Mouse (Mus musculus): Measurements from ENCODE around the gene H2-Q10. TPM values are rescaled to one million over a fixed set of nuclear protein-coding genes. Genes with fewer than 3 reads are reported as not detected.
A peak's percentile ranks its signal among the peaks of the same experiment; 100 is the strongest.
"Not testable (repeated sequence)": the region's sequence is repeated elsewhere in the genome, so short reads cannot be mapped to it uniquely, and the experiment has no call there.

The H2-Q10 gene
- polyA plus RNA-seq, 1 experiment = 0.04 TPM

GRCm38 (mm10) chr17:35504628-35505481, 35.0 kb downstream of the H2-Q10 start:
- no peaks in the 10 kb centered on the region for H3K4me1 ChIP-seq (ENCODE audit: control insufficient read depth, insufficient read depth, low read length)
- TF ChIP-seq POLR2A (IDR thresholded peaks at IDR 0.05; ENCODE audit: extremely low read depth, insufficient read depth, low read length) = no peak
- no peak for TF ChIP-seq CTCF (IDR thresholded peaks at IDR 0.05; ENCODE audit: extremely low read depth, insufficient read depth, low read length)

GRCm38 (mm10) chr17:35505776-35506175, 35.9 kb downstream of the H2-Q10 start, which contains the start of gene Pou5f1:
TSS of gene Pou5f1 (plus strand) at chr17:35506018.
- no peak within 1 kb of the TSS for H3K27ac ChIP-seq (ENCODE audit: insufficient read depth, low read length)
- no peak within 1 kb of the TSS for H3K4me3 ChIP-seq (ENCODE audit: insufficient read depth, low read length)
- TF ChIP-seq POLR2A (IDR thresholded peaks at IDR 0.05; ENCODE audit: extremely low read depth, insufficient read depth, low read length) (no peak), CTCF (IDR thresholded peaks at IDR 0.05; ENCODE audit: extremely low read depth, insufficient read depth, low read length) (no peak)
- H3K4me1 ChIP-seq (ENCODE audit: control insufficient read depth, insufficient read depth, low read length) = no peaks in the 10 kb centered on the region

More at GRCm38 (mm10) chr17:35504628-35505481, 35.0 kb downstream of the H2-Q10 start:
- Histone ChIP-seq H3K4me3 (ENCODE audit: insufficient read depth, low read length) (no peak overlapping the region), H3K27ac (ENCODE audit: insufficient read depth, low read length) (no peak overlapping the region)

- no peaks in the 10 kb centered on the region for H3K4me1 ChIP-seq (ENCODE audit: control insufficient read depth, insufficient read depth, low read length)
- H3K27ac ChIP-seq (ENCODE audit: insufficient read depth, low read length) = no peak overlapping the region
- TF ChIP-seq CTCF (IDR thresholded peaks at IDR 0.05; ENCODE audit: extremely low read depth, insufficient read depth, low read length) = no peak
- TF ChIP-seq POLR2A (IDR thresholded peaks at IDR 0.05; ENCODE audit: extremely low read depth, insufficient read depth, low read length) = no peak
- H3K4me3 ChIP-seq (ENCODE audit: insufficient read depth, low read length) = no peak overlapping the region
Measured at GRCm38 (mm10) chr17:35506881-35507280, 37.0 kb downstream of the H2-Q10 start.

- H3K4me3 ChIP-seq (ENCODE audit: insufficient read depth, low read length) = no peak overlapping the region
- no peaks in the 10 kb centered on the region for H3K4me1 ChIP-seq (ENCODE audit: control insufficient read depth, insufficient read depth, low read length)
- no peak overlapping the region for H3K27ac ChIP-seq (ENCODE audit: insufficient read depth, low read length)
- no peak for TF ChIP-seq POLR2A (IDR thresholded peaks at IDR 0.05; ENCODE audit: extremely low read depth, insufficient read depth, low read length)
- TF ChIP-seq CTCF (IDR thresholded peaks at IDR 0.05; ENCODE audit: extremely low read depth, insufficient read depth, low read length) = no peak
Measured at GRCm38 (mm10) chr17:35507556-35508260, 37.8 kb downstream of the H2-Q10 start.

- not testable (repeated sequence) for H3K4me1 ChIP-seq (ENCODE audit: control insufficient read depth, insufficient read depth, low read length); H3K4me3 ChIP-seq (ENCODE audit: insufficient read depth, low read length); H3K27ac ChIP-seq (ENCODE audit: insufficient read depth, low read length)
Measured at GRCm38 (mm10) chr17:35508279-35508678, 38.4 kb downstream of the H2-Q10 start.

- no peak for TF ChIP-seq POLR2A (IDR thresholded peaks at IDR 0.05; ENCODE audit: extremely low read depth, insufficient read depth, low read length)
- no peak for TF ChIP-seq CTCF (IDR thresholded peaks at IDR 0.05; ENCODE audit: extremely low read depth, insufficient read depth, low read length)
- no peaks in the 10 kb centered on the region for H3K4me1 ChIP-seq (ENCODE audit: control insufficient read depth, insufficient read depth, low read length)
Measured at GRCm38 (mm10) chr17:35509284-35509683, 39.4 kb downstream of the H2-Q10 start.

GRCm38 (mm10) chr17:35512916-35513626, 43.2 kb downstream of the H2-Q10 start:
- Histone ChIP-seq H3K4me3 (ENCODE audit: insufficient read depth, low read length) (no peak overlapping the region), H3K27ac (ENCODE audit: insufficient read depth, low read length) (no peak overlapping the region), H3K4me1 (ENCODE audit: control insufficient read depth, insufficient read depth, low read length) (no peaks in the 10 kb centered on the region)
- TF ChIP-seq CTCF (IDR thresholded peaks at IDR 0.05; ENCODE audit: extremely low read depth, insufficient read depth, low read length) = peak; percentile 68
- no peak for TF ChIP-seq POLR2A (IDR thresholded peaks at IDR 0.05; ENCODE audit: extremely low read depth, insufficient read depth, low read length)

More at GRCm38 (mm10) chr17:35509284-35509683, 39.4 kb downstream of the H2-Q10 start:
- Histone ChIP-seq H3K27ac (ENCODE audit: insufficient read depth, low read length) (no peak overlapping the region), H3K4me3 (ENCODE audit: insufficient read depth, low read length) (no peak overlapping the region)

GRCm38 (mm10) chr17:35513886-35514285, 44.0 kb downstream of the H2-Q10 start:
- TF ChIP-seq CTCF (IDR thresholded peaks at IDR 0.05; ENCODE audit: extremely low read depth, insufficient read depth, low read length) (peak; percentile 49), POLR2A (IDR thresholded peaks at IDR 0.05; ENCODE audit: extremely low read depth, insufficient read depth, low read length) (no peak)
- no peaks in the 10 kb centered on the region for H3K4me1 ChIP-seq (ENCODE audit: control insufficient read depth, insufficient read depth, low read length)
- H3K4me3 ChIP-seq (ENCODE audit: insufficient read depth, low read length) = no peak overlapping the region
- H3K27ac ChIP-seq (ENCODE audit: insufficient read depth, low read length) = no peak overlapping the region

GRCm38 (mm10) chr17:35514756-35515155, 44.9 kb downstream of the H2-Q10 start:
- TF ChIP-seq CTCF (IDR thresholded peaks at IDR 0.05; ENCODE audit: extremely low read depth, insufficient read depth, low read length) (no peak), POLR2A (IDR thresholded peaks at IDR 0.05; ENCODE audit: extremely low read depth, insufficient read depth, low read length) (no peak)
- H3K27ac ChIP-seq (ENCODE audit: insufficient read depth, low read length) = no peak overlapping the region

More at GRCm38 (mm10) chr17:35514756-35515155, 44.9 kb downstream of the H2-Q10 start:
- H3K4me1 ChIP-seq (ENCODE audit: control insufficient read depth, insufficient read depth, low read length) = no peaks in the 10 kb centered on the region
- H3K4me3 ChIP-seq (ENCODE audit: insufficient read depth, low read length) = no peak overlapping the region
